Mouse (Mus musculus) forebrain, embryonic 10.5 days (tissue): ENCODE data around the gene Fam184a. TPM values are rescaled to one million over a fixed set of nuclear protein-coding genes. Genes with fewer than 3 reads are reported as not detected.

Experiments
- DNase-seq: peaks from one replicate; pipeline ENCODE4 v3.0.0-alpha.2; 2017; ENCODE audit warnings: low spot score; ENCODE audit errors: extremely low spot score
- H3K27ac ChIP-seq: fragments of 300-500 bp; sonication (generic); 2 replicates; pipeline ENCODE4 v1.5.1; 2016; ENCODE audit warnings: mild to moderate bottlenecking
- H3K27me3 ChIP-seq: fragments of 300-500 bp; sonication (generic); 2 replicates; pipeline ENCODE4 v1.6.1; 2016; ENCODE audit warnings: mild to moderate bottlenecking; ENCODE audit not compliant: poor library complexity, severe bottlenecking
- H3K36me3 ChIP-seq: fragments of 300-500 bp; sonication (generic); replicated peaks from 2 replicates; pipeline ENCODE4 v1.6.1; 2016; ENCODE audit warnings: mild to moderate bottlenecking, moderate library complexity
- H3K4me1 ChIP-seq: fragments of 300-500 bp; sonication (generic); 2 replicates; pipeline ENCODE4 v1.6.1; 2016
- H3K4me3 ChIP-seq: fragments of 300-500 bp; sonication (generic); 2 replicates; pipeline ENCODE4 v1.5.1; 2016; ENCODE audit warnings: mild to moderate bottlenecking, moderate library complexity
- H3K9me3 ChIP-seq: fragments of 300-500 bp; sonication (generic); 2 replicates; pipeline ENCODE4 v1.6.1; 2016; ENCODE audit warnings: mild to moderate bottlenecking, moderate library complexity
- WGBS: fragments of 180-500 bp; shearing (Covaris S2); methylation state at CpG from one replicate; pipeline ENCODE4 v1.1.7; 2016; 5-methylcytosine and 5-hydroxymethylcytosine counted together
- polyA plus RNA-seq: library from polyadenylated mRNA; unstranded; fragments of >200 nt; fragmentation: Nextera tagmentation; extraction: Ambion mirVana; gene quantifications from 2 replicates; pipeline ENCODE4 v1.2.1, GENCODE M21; 2016

Fam184a gene
- polyA plus RNA-seq, 1 experiment from 2014 or later: 6.4 TPM

- Histone ChIP-seq H3K4me3 (no peak overlapping the region), H3K9me3 (no peaks in the 10 kb centered on the region), H3K27me3 (no peaks in the 10 kb centered on the region), H3K36me3 (no peaks in the 10 kb centered on the region), H3K27ac (no peak overlapping the region), H3K4me1 (no peaks in the 10 kb centered on the region)
- DNase-seq: no peak
Measured at GRCm38 (mm10) chr10:53740014-53740413, 10.9 kb downstream of the Fam184a start.

- H3K36me3 ChIP-seq: no peaks in the 10 kb centered on the region
- 89% methylated on average over 8 of the region's 8 CpGs for WGBS
- no peaks in the 10 kb centered on the region for H3K9me3 ChIP-seq
- no peak overlapping the region for H3K4me3 ChIP-seq
- no peaks in the 10 kb centered on the region for H3K27me3 ChIP-seq
- no peak overlapping the region for H3K27ac ChIP-seq
- no peaks in the 10 kb centered on the region for H3K4me1 ChIP-seq
- no peak for DNase-seq
Measured at GRCm38 (mm10) chr10:53738842-53739241, 12.1 kb downstream of the Fam184a start.

- WGBS: 79% methylated on average over 7 of the region's 7 CpGs
- DNase-seq: no peak
Measured at GRCm38 (mm10) chr10:53735201-53735865, 15.6 kb downstream of the Fam184a start.

GRCm38 (mm10) chr10:53732324-53732723 lies 18.6 kb downstream of the Fam184a start:
- 92% methylated on average over 7 of the region's 7 CpGs for WGBS
- no peak for DNase-seq

More at GRCm38 (mm10) chr10:53735201-53735865, 15.6 kb downstream of the Fam184a start:
- Histone ChIP-seq H3K27me3 (no peaks in the 10 kb centered on the region), H3K36me3 (no peaks in the 10 kb centered on the region), H3K4me3 (no peak overlapping the region), H3K27ac (no peak overlapping the region), H3K9me3 (no peaks in the 10 kb centered on the region), H3K4me1 (no peaks in the 10 kb centered on the region)

GRCm38 (mm10) chr10:53728883-53729282 lies 22.0 kb downstream of the Fam184a start:
- Histone ChIP-seq H3K27me3 (no peaks in the 10 kb centered on the region), H3K9me3 (no peaks in the 10 kb centered on the region), H3K4me3 (no peak overlapping the region), H3K36me3 (no peaks in the 10 kb centered on the region), H3K27ac (no peak overlapping the region), H3K4me1 (no peaks in the 10 kb centered on the region)
- 59% methylated on average over 1 of the region's 1 CpGs for WGBS
- no peak for DNase-seq

More at GRCm38 (mm10) chr10:53732324-53732723, 18.6 kb downstream of the Fam184a start:
- no peak overlapping the region for H3K4me3 ChIP-seq
- no peaks in the 10 kb centered on the region for H3K9me3 ChIP-seq
- no peaks in the 10 kb centered on the region for H3K27me3 ChIP-seq
- no peak overlapping the region for H3K27ac ChIP-seq
- no peaks in the 10 kb centered on the region for H3K4me1 ChIP-seq
- no peaks in the 10 kb centered on the region for H3K36me3 ChIP-seq

- H3K4me3 ChIP-seq: no peak overlapping the region
- H3K9me3 ChIP-seq: no peaks in the 10 kb centered on the region
- H3K27ac ChIP-seq: no peak overlapping the region
- 34% methylated on average over 2 of the region's 2 CpGs for WGBS
- H3K36me3 ChIP-seq: no peaks in the 10 kb centered on the region
- no peak for DNase-seq
- H3K27me3 ChIP-seq: no peaks in the 10 kb centered on the region
- H3K4me1 ChIP-seq: no peaks in the 10 kb centered on the region
Measured at GRCm38 (mm10) chr10:53725301-53725700, 25.6 kb downstream of the Fam184a start.

GRCm38 (mm10) chr10:53704516-53704915 lies 46.4 kb downstream of the Fam184a start:
- H3K27me3 ChIP-seq: no peaks in the 10 kb centered on the region
- no peaks in the 10 kb centered on the region for H3K4me1 ChIP-seq
- H3K27ac ChIP-seq: no peak overlapping the region
- H3K36me3 ChIP-seq: no peaks in the 10 kb centered on the region
- H3K9me3 ChIP-seq: 0 out of 2 replicates have a peak, but pooled peaks cover 5% of the 10 kb centered on the region
- no peak overlapping the region for H3K4me3 ChIP-seq
- WGBS: 94% methylated on average over 9 of the region's 9 CpGs
- DNase-seq: no peak

GRCm38 (mm10) chr10:53698531-53698930 lies 52.4 kb downstream of the Fam184a start:
- H3K4me1 ChIP-seq: no peaks in the 10 kb centered on the region
- H3K27me3 ChIP-seq: no peaks in the 10 kb centered on the region
- no peaks in the 10 kb centered on the region for H3K36me3 ChIP-seq
- H3K4me3 ChIP-seq: no peak overlapping the region
- no peak overlapping the region for H3K27ac ChIP-seq
- H3K9me3 ChIP-seq: 0 out of 2 replicates have a peak, but pooled peaks cover 5% of the 10 kb centered on the region
- DNase-seq: no peak
- WGBS: 94% methylated on average over 10 of the region's 10 CpGs

- Histone ChIP-seq H3K4me3 (no peak overlapping the region), H3K27ac (no peak overlapping the region), H3K9me3 (no peaks in the 10 kb centered on the region), H3K4me1 (no peaks in the 10 kb centered on the region), H3K27me3 (no peaks in the 10 kb centered on the region), H3K36me3 (no peaks in the 10 kb centered on the region)
- no peak for DNase-seq
- 88% methylated on average over 5 of the region's 5 CpGs for WGBS
Measured at GRCm38 (mm10) chr10:53694757-53695156, 56.2 kb downstream of the Fam184a start.

GRCm38 (mm10) chr10:53691263-53691662 lies 59.7 kb downstream of the Fam184a start:
- H3K9me3 ChIP-seq: no peaks in the 10 kb centered on the region
- no peak for DNase-seq
- H3K36me3 ChIP-seq: no peaks in the 10 kb centered on the region
- no peaks in the 10 kb centered on the region for H3K4me1 ChIP-seq
- no peak overlapping the region for H3K4me3 ChIP-seq
- no peaks in the 10 kb centered on the region for H3K27me3 ChIP-seq
- H3K27ac ChIP-seq: no peak overlapping the region

- H3K36me3 ChIP-seq: no peaks in the 10 kb centered on the region
- WGBS: 92% methylated on average over 4 of the region's 4 CpGs
Measured at GRCm38 (mm10) chr10:53688952-53689584, 61.9 kb downstream of the Fam184a start.

GRCm38 (mm10) chr10:53688533-53688932 lies 62.4 kb downstream of the Fam184a start:
- Histone ChIP-seq H3K27me3 (no peaks in the 10 kb centered on the region), H3K4me3 (no peak overlapping the region), H3K36me3 (no peaks in the 10 kb centered on the region), H3K4me1 (no peaks in the 10 kb centered on the region), H3K9me3 (no peaks in the 10 kb centered on the region), H3K27ac (no peak overlapping the region)
- no peak for DNase-seq
- 77% methylated on average over 1 of the region's 1 CpGs for WGBS

More at GRCm38 (mm10) chr10:53688952-53689584, 61.9 kb downstream of the Fam184a start:
- no peak for DNase-seq
- Histone ChIP-seq H3K4me3 (no peak overlapping the region), H3K9me3 (no peaks in the 10 kb centered on the region), H3K4me1 (no peaks in the 10 kb centered on the region), H3K27ac (no peak overlapping the region), H3K27me3 (no peaks in the 10 kb centered on the region)

GRCm38 (mm10) chr10:53687888-53688287 lies 63.0 kb downstream of the Fam184a start:
- H3K9me3 ChIP-seq: no peaks in the 10 kb centered on the region
- H3K36me3 ChIP-seq: no peaks in the 10 kb centered on the region

More at GRCm38 (mm10) chr10:53687888-53688287, 63.0 kb downstream of the Fam184a start:
- DNase-seq: no peak
- Histone ChIP-seq H3K27ac (no peak overlapping the region), H3K4me1 (no peaks in the 10 kb centered on the region), H3K27me3 (no peaks in the 10 kb centered on the region), H3K4me3 (no peak overlapping the region)
- 77% methylated on average over 5 of the region's 5 CpGs for WGBS
